Mouse (Mus musculus): ENCODE measurements at regions not wholly inside any gene's neighbourhood (a gene's known extent, or its start where the extent isn't known, plus 50 kb on each side); places are given as distances from the start of the nearest gene placed in this dataset.

- peak; percentile 48 for ATAC-seq
Measured at GRCm38 (mm10) chr2:174532671-174533363, 59.9 kb upstream of the Prelid3b start.

DNA sequence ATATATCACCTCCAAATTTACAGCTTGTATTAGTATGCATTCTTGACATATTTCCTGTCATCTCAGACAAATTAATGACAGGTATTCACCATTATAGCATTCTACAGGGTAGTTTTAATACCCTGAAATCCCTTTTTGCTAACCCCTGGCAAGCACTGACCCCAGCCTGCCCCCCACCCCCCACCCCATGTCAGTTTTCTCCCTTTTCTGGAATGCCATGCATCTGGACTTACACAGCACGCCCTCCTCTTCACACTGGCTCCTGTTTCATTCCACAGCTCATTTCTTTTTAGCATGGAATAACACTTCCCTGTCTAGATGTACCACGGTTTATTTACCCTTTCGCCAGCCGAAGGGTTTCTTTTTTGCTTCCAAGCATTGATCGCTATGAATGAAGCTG lies 67.8 kb upstream of the Prelid3b start:
- ATAC-seq = no peak

GRCm38 (mm10) chr2:174547207-174547606 lies 74.3 kb upstream of the Prelid3b start:
- ATAC-seq = peak; percentile 50

DNA sequence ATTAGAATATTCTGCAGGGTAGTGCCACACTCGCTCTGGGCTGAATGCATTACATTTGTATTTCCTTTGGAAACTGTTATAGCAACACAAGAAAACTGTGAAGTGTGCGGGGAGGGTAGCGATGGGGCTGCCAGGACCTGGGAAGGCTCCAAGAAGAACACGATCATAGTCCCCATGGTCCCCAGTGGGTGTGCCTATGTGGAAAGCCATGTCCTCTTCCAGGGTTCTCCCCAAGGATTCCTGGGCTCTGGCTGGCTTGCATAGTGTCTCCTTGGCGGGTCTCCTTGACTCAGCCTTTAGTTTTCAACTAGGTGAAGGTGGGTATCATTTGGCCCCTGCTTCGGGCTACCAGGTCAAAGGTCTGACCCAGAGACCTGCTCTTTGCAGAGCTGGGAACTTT lies 74.8 kb upstream of the Prelid3b start:
- no peak for ATAC-seq

DNA sequence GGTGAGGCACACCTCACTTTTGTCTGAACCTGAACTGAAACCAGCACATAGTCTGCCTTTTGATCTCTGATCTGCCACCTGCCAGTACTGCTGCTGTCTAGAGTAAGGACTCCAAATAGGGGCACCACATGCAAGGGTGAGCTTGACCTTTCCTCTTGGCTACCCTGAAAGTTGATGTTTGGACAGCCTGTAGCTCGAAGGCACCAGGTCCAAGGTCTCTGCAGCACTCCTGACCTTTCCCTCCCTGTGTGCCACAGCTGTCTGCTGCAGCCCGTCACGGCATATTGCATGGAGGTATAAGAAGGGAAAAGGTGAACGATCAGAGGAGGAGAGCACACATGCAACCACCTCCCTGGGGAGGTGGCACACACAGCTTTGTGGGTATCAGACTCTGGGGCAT lies 75.9 kb upstream of the Prelid3b start:
- ATAC-seq = no peak

GRCm38 (mm10) chr2:174555778-174556177 lies 82.9 kb upstream of the Prelid3b start:
- peak; percentile 60 for ATAC-seq

- ATAC-seq = no peak
Measured at GRCm38 (mm10) chr2:174561828-174562429, 81.4 kb upstream of the Zfp831 start.

- ATAC-seq = no peak
Measured at GRCm38 (mm10) chr2:174563917-174564316, 79.4 kb upstream of the Zfp831 start.

DNA sequence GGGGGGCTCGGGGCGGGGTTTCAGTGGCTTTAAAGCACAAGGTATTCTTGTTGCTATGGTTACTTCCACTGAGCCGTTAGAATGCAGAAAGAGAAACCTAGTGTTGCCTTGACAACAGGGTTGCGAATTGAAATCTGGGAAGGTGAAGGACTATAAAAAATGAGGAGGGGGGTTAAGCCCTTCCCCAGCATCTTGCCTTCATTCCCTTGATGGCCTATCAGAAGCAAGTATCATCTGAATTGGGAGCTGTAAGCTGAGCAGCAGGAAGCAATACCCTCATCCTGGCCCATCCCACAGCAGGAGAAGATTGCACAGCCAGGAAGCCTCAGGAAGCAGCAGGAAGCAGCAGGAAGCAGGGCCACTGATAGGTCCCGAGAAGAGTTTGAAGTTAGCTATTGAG lies 78.5 kb upstream of the Zfp831 start:
- ATAC-seq = no peak

GRCm38 (mm10) chr2:174565891-174566290 lies 77.4 kb upstream of the Zfp831 start:
- ATAC-seq = peak; percentile 96

- ATAC-seq = no peak
Measured at GRCm38 (mm10) chr2:174566752-174567151, 76.6 kb upstream of the Zfp831 start.

DNA sequence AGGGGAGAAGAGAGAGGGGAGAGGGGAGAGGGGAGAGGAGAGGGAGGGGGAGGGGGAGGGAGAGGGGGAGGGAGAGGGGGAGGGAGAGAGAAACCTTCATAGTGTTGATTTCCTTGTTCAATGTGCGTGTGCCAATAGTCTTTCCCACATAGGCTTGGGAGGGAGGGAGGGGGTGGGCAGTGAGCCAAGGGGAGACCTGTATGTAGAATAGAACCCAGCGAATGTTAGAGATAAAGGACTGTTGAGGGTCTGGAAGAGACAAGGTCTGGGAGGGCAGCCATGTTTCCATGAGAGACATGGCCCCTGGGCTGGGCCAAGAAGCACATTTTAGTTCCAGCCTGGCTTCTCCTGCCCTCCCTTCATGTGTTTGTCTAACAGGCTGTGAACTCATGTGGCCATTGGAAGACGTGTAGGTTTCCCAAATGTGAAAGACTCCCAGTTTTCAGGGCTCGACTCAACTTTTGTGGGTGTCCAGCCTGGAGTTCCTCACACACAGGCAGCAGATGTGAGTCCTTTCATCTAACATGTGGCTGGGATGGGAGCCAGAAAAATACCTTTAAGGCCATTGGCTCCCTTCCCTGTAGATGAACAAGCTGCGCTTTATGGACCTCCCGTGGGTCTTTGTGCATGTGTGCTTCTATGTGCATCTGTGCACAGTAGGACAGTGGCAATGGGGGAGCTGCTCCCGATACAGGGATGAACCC lies 68.4 kb upstream of the Zfp831 start:
- ATAC-seq = no peak

- no peak for ATAC-seq
Measured at GRCm38 (mm10) chr2:174575546-174575945, 67.8 kb upstream of the Zfp831 start.

GRCm38 (mm10) chr2:174580906-174581703 lies 62.2 kb upstream of the Zfp831 start:
- ATAC-seq = no peak

DNA sequence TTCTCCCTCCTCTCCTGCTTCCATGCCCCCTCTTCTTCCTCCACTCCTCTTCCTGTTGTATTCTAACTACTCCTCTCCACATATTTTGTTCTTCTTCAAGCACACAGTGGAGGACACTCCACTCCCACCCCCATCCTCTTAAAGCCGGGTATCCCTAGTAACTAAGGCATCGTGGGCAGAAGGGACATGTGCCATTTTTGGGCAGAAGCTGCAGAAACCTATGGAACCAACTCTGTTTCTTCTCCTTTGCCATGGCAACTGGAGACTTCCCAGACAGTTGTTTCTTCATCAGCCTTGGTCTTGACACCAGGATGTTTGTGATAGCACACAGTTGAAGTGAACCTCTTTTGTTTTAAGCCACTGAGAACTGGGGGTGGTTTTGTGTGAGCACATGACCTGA lies 59.1 kb upstream of the Zfp831 start:
- ATAC-seq = no peak
